Mouse (Mus musculus): ENCODE data around the gene Prpf40b.
"Not testable (repeated sequence)": the region's sequence is repeated elsewhere in the genome, so short reads cannot be mapped to it uniquely, and the experiment has no call there.

Prpf40b gene

DNA sequence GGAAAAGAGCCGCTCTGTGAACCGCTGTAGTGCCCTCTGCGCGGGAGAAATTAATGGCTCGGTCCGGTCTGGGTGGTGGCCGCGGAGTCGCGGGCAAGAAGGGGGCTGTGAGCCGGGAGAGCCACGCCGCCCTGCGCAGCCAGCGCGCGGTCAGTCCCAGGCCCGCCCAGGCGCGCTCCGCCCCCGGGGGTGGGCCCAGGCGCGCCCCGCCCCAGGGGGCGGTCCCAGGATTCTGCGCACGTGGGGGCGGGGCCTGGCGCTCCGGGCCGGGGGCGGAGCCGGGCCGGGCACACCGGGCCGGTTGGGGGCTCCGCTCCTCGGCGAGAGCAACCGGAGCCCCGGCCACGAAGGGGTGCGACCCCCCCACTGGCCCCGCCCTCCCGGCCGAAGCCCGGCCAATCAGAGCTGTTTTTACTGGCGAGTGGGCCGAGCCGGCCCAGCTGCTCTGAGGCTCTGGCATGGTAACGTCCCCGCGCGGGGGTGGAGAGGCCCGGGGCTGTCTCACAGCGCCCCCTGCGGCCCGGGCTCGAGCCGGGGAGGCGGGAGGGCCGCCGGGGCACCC, at the start of gene Prpf40b:
Gene Prpf40b (plus strand): TSS at position 275 of the 562 bp plus-strand sequence.
- peak; percentile 98 for DNase-seq

DNA sequence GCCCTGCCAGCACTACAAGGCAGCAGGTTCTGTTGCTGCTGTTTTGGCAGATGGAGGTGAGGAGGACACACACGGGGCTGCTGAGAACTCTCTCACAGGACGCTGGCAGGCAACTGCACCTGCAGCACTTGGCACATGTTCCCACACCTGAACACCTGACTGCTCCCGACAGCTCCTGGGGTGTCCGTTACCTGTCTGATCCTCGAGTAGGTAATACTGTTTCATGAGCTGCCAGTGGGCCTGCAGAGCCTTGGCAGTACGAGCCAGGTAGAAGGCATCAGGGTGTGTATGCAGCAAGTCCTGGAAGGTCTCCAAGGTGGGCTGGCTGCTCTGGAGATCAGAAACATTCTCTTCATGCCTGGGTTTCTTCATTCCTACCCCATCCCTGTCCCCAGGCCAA, 48.2 kb upstream of the Prpf40b start:
- DNase-seq = not testable (repeated sequence)

DNA sequence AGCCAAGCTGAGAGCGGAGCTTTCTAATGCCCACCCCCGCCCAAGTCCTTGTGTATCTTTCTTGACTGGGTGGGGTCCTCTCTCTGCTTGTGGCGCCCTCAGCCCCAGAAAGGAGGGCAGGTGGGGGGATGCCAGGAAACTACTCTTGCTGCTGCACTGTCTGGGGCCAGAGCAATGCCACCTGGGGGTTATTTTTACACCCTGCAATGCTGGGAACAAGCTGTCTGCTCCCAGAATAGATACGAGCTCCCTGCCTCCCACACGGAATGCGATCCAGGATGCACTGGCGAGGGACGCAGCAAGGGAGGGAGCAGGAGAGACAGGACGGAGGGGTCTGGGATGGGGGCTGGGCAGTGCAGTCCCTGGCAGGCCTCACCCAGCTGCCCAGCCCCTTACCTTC, 45.9 kb upstream of the Prpf40b start:
- DNase-seq = peak; percentile 82

DNA sequence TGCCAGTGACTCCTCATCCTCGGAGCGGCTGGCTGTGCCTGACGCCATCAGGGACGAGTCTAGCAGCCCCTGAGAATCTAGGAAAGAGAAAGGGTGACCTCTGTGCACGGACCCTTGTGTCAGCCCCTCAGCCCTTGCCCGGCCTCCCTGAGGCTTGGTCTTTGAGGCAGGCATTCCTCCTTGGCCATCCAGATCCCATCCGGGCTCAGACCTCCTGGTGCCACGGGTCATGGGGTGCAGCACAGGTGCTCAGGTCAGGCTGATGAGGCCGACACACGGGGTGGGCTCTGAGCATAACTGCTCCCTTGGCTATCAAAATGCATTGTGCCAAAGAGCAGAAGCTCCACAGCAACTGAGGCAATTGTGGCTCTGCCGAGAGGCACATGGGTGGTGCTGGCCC, 44.9 kb upstream of the Prpf40b start:
- DNase-seq = no peak

DNA sequence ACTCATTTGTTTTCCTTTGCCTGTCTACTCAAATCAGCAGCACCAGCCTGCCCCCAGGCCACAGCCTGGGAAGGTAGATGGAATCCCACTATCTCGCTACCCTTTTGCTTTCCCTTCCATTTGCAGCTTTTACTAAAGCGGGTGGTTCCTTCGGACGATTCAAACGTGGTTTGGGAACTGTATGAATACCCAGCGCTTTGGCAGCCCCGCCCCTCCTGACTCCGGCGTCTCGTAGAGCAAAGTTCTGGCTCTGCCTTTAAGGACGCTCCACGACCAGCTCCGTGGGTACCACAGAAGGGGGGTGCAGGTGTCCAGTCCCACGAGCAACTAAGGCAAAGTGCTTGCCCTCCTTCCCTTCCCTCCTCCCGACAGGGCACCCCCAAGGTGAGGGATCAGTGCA, 43.8 kb upstream of the Prpf40b start:
- not testable (repeated sequence) for DNase-seq

DNA sequence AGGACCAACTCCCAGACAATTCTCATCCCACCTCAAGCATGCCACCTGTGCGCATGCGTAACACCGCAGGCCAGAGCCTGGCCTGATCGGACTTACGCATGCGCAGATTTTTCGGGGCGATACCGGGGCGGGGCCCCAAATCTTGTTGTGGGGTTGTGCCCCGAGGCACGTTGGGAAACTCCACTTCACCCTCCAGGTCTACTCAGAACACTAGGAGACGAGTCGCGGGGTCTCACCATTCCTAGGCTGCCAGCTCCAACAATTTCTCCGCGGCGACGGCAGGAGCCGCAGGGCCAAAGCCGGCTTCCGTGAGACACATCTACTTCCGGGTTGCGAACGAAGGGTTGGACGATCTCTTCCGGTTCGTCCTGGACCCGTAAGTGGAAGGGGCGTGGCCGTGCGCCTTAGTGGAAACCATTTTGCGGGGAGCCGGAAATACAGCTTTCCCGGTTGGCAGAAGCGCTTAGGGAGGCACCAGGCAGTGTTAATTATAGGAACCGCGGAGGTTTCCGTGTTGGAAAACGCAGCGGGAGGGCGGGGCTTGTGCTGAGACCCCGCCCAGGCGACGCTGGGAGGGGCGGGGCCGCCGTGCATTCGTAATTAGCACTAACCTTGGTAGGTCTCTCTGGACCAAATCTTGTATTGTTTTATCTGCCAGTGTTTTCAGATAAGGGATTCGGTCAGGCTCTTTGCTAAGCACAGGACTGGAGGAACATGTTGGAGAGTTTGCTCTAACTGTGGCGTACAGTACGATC, 43.1 kb upstream of the Prpf40b start, which contains the start of gene Mcrs1:
Gene Mcrs1 (minus strand): TSS at position 336 of the 755 bp plus-strand sequence.
- peak; percentile 96 for DNase-seq

DNA sequence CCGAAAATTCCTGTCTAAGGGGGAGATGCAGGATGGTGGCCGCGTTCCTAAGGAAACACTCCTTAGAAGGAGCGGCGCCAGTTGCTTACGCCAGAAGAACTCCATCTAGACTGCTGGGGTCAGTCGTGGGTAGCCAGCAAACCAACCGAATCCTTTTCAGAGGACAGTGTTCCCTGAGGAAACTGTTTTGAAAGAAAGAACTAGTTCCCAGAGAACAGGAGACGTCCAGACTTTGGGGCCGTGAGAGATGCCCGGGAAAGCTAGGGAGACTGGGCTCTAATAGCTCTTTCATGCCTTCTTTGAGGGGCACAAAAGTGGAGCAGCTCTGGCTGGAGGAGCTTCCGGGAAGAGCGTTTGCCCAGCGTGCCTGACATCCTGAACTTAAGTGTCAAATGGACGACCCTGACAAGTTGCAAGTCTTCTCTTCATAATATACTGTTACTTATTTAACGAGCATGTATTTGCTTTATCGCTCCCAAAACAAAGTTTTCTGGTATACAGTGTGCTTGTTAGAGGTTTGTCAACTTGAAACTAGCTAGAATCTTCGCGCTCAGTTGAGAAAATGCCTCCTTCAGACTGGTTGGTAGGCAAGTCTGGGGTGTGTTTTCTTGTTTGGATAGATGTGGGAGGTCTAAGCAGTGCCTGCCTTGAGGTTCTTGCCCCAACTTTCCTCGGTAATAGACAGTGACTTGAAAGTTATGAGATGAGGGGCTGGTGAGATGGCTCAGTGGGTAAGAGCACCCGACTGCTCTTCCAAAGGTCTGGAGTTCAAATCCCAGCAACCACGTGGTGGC, 42.3 kb upstream of the Prpf40b start:
- DNase-seq = no peak

DNA sequence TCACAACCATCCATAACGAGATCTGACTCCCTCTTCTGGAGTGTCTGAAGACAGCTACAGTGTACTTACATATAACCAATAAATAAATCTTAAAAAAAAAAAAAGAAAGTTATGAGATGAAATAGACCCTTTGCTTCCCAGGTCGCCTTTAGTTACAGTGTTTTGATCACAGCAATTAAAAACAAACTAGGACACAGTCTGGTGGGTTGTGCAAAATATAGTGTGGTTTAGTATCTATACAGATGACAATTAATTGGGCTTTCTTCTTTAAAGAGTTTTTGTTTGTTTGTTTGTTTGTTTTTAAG, 41.8 kb upstream of the Prpf40b start:
- not testable (repeated sequence) for DNase-seq

DNA sequence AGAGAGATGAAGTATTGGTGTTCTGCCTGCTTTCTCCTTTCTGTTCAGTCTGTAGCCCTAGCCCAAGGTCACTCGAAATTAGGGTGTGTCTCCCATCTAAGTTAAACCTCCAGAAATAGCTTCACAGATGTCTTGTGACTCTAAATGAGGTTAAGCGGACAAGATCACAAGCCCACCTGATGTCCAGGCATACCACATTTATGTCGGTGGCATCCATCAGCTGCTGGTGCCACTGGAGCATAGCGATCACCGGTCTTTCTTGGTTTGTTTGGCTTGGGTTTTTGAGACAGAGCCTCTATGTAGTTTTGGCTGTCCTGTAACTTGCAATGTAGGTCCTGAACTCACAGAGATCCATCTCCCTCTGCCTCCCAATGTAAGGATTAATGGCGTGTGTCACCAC, 41.1 kb upstream of the Prpf40b start:
- no peak for DNase-seq

DNA sequence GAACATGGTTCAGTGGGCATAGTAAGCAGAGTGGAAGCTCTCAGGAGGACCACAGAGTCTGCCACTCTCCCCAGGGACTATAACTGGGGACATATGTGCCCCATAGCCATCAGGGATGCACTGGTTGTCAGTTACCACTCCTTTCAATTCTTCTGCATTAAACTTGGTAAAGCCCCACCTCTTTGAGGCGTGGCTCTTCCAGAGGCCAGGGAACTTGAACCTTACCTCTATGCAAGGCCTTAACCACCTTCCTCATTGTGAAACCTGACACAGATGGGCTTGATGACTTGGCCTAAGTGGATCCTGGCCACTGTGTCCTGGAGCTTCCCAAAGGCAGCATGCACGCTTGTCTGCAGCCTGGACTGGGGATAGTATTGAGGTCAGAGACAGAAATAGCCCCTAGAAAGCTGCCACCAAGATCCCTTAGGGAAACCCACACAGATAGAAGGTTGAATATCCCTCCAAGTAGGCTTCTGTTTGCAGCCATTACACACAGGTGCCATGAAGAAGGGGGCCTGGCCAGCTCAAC, 40.3 kb upstream of the Prpf40b start:
- no peak for DNase-seq

DNA sequence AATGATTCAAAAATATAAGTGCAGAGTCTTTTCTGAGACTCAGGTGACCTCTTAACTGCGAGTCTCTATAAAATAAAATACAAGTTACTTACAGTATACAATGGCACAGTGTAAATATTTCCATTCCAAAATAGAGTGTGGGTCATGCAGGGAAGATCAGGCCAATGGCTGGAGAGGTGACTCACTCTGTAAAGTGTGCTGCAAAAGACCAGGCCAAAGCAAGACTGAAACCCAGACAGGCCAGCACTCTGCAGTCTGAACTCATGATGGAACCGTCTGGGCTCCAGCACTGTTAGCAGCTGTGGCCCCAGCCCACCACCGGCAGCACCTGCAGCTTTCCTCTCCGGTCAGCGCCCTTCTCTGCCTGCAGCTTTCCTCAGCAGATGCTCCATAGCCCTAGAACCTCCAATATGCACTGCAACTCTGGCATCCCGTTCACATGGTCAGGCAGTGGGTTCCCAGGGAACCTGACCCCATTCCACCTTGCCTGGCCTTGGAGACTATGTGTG, 39.6 kb upstream of the Prpf40b start:
- DNase-seq = no peak

DNA sequence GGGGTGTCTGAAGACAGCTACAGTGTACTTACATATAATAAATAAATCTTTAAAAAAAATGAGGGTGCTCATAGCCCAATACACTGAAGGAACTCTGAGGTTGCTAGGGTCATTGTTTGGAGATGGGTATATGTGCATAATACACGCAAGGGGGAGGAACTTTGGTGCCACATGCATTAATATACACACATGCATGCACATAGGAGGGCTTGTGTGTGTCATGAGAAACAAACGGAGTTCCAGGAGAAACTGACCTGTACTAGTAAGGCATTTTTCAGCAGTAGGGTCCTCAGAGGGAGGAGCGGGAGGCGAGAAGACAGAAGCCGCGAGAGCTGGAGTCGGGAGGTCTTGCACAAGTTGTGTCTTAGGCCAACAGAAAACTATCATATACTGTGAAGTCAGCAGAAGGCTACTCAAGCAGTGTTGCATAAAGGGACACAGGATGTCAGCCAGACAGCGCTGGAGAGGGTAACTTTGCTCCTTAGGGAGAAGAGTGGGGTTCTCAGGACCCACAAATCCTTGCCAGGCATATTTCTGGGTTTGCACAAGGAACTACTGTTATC, 35.6 kb upstream of the Prpf40b start:
- DNase-seq = no peak

DNA sequence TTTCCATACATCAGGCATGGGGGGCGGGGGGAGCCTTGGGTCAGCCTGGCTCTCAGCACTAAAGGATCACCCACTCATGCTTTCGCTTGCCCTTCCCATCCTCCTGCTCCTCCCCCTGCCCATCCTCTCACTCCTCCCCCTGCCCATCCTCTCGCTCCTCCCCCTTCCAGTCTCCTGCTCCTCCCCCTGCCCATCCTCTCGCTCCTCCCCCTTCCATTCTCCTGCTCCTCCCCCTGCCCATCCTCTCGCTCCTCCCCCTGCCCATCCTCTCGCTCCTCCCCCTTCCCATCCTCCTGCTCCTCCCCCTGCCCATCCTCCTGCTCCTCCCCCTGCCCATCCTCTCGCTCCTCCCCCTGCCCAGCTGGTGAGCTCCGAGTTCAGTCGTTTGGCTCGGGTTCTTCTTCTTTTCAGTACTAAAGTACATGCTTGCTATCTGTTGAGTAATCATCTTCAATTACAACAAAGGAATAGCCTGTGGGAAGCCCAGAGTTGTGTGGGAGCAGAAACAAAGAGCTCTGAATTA, 35.1 kb upstream of the Prpf40b start:
- DNase-seq = peak; percentile 50

DNA sequence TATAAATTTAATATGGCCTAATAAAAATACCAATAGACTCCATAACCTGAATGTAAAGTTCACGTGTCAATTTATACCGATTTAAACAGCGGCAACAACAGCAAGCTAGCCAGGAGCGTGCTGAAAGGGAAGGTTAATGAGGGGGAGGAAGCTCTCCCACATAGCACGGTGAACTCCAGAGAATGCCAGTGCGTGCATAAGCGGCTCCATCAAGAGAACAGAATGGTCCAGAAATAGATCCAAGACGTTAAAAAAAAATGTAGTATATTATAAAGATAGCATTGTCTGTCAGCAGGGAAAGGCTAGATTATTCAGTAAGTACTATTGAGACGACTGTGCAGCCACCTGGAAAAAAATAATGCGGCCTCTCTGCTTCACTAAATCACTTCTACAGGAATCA, 32.2 kb upstream of the Prpf40b start:
- no peak for DNase-seq

DNA sequence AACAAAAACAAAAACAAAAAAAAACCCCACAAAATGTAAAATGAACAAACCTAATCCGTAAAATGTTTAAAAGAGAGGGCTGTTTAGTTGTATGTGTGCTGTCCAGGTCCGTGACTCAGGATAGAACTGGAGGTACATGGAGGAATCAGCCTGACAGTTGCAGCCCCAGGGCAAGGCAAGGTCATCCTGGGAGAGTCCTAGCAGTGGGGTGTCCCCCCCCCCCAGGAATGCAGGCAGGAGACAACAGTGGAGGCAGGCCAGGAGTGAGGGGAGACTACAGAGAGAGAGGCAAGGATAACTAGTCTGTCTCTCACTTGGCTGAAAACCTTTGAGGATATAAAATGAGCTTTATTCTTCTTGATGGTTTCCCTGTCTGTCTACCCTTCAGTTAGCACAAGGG, 30.5 kb upstream of the Prpf40b start:
- DNase-seq = no peak

DNA sequence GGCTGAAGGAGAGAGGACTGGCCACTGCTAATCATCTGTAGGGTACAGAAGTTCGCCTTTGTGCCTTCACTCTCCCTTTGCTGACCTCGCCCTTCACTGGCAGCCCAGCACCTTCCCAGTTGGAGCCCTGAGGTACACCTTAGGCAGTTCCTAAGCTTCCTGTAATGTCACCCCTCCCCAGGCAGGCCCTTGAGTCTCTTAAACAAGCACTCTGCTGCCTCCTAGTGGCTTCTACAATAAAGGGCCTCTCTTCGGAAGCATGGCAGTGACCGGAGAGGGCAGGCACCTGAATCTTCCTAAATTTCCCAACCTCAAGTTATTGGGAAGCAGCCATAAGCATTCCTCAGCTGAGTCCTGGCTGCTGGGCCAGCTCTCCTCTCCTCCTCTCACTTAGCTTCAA, 29.2 kb upstream of the Prpf40b start:
- no peak for DNase-seq

DNA sequence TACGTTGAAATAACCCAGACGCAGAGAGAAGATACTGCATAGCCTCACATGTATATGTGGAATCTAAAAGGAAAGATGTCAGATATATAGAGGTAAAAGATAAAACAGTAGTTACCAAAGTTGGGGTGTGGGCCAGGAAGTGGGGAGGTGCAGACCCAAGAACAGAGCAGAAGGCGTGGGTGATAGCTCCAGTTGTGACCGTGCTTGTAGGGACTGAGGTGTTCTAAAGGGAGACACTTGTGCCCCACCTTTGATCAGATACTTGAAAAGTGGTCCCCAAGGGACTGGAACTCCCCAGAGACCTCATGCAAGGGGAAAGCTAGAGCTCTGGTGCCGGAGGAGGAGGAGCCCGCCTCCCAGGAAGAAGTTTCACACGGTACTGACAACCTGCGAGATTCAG, 18.8 kb upstream of the Prpf40b start:
- no peak for DNase-seq

DNA sequence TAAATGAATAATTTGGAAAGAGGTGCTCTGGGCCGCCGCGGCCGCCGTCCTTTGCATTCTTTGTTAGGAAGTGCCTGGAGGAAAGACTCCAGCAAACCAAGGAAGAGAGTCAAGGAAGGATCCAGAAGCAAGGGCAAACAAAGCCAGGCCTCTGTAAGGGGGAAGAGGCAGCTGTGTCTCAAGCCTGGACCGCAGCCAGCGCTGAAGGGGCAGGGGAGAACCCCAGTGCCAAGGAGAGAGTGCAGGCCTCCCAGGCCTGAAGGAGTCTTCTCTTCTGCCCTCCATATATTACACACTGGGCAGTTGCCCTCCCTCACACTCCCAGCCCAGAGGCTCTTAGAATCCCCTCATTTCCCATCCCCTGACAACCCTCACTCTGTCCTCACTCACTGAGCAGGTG, 16.6 kb upstream of the Prpf40b start:
- no peak for DNase-seq

DNA sequence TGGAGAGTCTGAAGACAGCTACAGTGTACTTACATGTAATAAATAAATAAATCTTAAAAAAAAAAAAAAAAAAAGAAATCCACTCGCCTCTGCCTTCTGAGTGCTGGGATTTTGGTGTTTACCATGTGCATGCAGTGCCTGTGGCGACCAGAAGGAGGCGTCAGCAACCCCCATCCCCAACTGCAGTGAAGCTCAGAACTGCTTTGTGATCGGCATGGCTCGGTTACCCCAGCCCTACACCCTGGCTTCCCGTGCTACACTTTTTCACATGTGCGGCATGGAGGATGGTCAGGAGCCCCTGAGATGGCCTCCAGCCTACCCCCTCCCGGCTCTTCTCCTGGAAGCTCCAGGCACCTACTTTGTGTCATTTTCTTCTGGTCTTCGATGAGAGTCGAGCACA, 11.4 kb upstream of the Prpf40b start:
- DNase-seq = no peak

DNA sequence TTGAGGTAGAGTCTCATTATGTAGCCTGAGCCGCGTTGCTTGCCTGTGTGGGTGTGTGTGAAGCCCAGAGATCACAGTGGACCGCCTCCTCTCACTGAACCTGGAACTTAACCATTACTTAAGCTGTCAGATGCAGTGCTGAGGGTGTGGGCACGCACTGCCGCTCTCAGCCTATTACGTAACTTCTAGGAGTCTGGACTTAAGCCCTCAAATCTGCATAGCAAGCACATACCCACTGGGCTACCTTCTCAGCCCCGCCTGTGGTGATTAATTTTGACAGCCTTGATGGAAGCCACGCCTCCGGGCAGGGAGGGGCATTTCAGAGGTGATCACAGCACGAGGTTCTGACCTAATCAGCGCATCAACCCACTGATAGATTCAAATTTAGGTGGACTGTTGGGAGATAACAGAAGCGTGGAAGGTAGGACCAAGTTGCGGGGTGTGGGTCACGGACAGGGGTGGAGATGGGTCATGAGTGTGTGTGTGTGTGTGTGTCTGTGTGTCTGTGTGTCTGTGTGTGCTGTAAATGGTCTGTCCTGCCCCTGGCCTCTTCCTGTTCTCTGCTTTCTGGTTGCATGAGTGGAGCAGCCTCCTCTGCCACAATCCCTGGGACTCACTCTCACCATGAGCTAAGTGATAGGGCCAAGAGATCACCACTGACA, 10.2 kb upstream of the Prpf40b start:
- DNase-seq = no peak

DNA sequence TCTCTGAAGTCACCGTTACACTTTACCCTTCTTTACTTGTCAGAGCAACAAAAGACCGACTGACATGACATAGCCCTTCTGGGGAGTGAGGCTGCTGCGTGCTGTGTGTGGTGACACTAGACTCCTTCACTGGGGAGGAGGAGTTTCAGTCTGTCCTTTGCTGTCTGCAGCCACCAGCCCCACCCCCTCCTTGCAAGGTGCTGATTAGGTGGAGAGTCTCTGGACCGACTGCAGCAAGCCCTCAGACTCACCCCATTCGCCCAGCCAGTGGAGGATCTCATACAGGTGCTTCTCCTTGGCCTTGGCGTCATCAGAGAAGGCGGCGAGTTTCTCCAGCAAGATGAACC, 9.7 kb upstream of the Prpf40b start:
- DNase-seq = no peak

DNA sequence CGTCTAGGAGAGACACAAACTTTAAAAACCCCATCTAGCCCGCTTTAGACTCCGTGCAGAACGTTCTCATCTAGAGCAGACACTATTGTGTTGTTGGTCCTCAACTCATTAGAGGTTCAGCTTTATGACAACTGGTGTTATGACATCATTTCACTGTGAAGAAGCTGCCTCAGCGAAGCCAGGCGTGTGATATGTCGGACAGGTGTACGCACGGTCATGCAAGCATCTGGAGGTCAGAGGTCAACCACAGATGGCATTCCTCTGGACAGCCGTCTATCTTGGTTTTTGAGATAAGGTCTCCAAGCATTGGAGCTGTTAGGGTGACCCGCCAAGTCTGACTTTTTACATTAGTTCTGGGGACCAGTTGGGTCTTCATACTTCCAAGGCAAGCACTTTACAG, 4.3 kb upstream of the Prpf40b start:
- no peak for DNase-seq

DNA sequence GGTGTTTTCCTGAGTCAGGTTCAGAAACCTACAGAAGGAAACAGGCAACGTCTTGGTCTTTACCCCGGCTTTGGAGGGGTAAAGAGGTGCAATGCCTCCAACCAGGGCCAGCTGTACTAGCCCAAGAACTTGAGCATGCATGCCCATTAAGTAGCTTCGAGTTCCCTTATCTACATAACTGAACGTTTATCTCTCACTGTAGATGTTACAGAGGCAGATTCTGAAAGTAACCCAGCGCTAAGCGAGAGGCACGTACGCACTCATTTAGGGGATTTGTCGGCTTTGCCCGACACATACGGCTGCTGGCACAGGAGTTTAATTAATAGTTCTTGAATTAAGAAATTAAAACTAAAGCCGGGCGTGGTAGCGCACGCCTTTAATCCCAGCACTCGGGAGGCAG, 600 bp upstream of the Prpf40b start:
- no peak for DNase-seq
